Mouse (Mus musculus): Measurements from ENCODE around the gene Plekhg3.

Gene Plekhg3

GRCm38 (mm10) chr12:76530580-76531139, at the start of gene Plekhg3:
Plekhg3 (plus strand) TSS chr12:76530891.
- DNase-seq = peak; percentile 91

GRCm38 (mm10) chr12:76482446-76482845, 48.2 kb upstream of the Plekhg3 start:
- peak; percentile 98 for DNase-seq

GRCm38 (mm10) chr12:76482948-76483347, 47.7 kb upstream of the Plekhg3 start:
- no peak for DNase-seq

- no peak for DNase-seq
Measured at GRCm38 (mm10) chr12:76484881-76485280, 45.8 kb upstream of the Plekhg3 start.

- DNase-seq = no peak
Measured at GRCm38 (mm10) chr12:76485381-76485780, 45.3 kb upstream of the Plekhg3 start.

GRCm38 (mm10) chr12:76486943-76487342, 43.7 kb upstream of the Plekhg3 start:
- DNase-seq = no peak

GRCm38 (mm10) chr12:76490798-76491197, 39.9 kb upstream of the Plekhg3 start:
- no peak for DNase-seq

GRCm38 (mm10) chr12:76493462-76493861, 37.2 kb upstream of the Plekhg3 start:
- DNase-seq = peak; percentile 98

GRCm38 (mm10) chr12:76495381-76495780, 35.3 kb upstream of the Plekhg3 start:
- DNase-seq = peak; percentile 90

GRCm38 (mm10) chr12:76496324-76496723, 34.4 kb upstream of the Plekhg3 start:
- peak; percentile 93 for DNase-seq

GRCm38 (mm10) chr12:76499276-76499675, 31.4 kb upstream of the Plekhg3 start:
- DNase-seq = no peak

- DNase-seq = no peak
Measured at GRCm38 (mm10) chr12:76500055-76500454, 30.6 kb upstream of the Plekhg3 start.

- no peak for DNase-seq
Measured at GRCm38 (mm10) chr12:76500896-76501295, 29.8 kb upstream of the Plekhg3 start.

GRCm38 (mm10) chr12:76502981-76503380, 27.7 kb upstream of the Plekhg3 start:
- DNase-seq = no peak

GRCm38 (mm10) chr12:76506522-76506921, 24.2 kb upstream of the Plekhg3 start:
- DNase-seq = peak; percentile 98

- DNase-seq = no peak
Measured at GRCm38 (mm10) chr12:76507791-76508190, 22.9 kb upstream of the Plekhg3 start.

- DNase-seq = no peak
Measured at GRCm38 (mm10) chr12:76508909-76509440, 21.7 kb upstream of the Plekhg3 start.

- DNase-seq = peak; percentile 97
Measured at GRCm38 (mm10) chr12:76512731-76513130, 18.0 kb upstream of the Plekhg3 start.

- peak; percentile 97 for DNase-seq
Measured at GRCm38 (mm10) chr12:76514842-76515241, 15.8 kb upstream of the Plekhg3 start.

GRCm38 (mm10) chr12:76518000-76518399, 12.7 kb upstream of the Plekhg3 start:
- DNase-seq = no peak

- DNase-seq = peak; percentile 98
Measured at GRCm38 (mm10) chr12:76518909-76519842, 11.5 kb upstream of the Plekhg3 start.

- no peak for DNase-seq
Measured at GRCm38 (mm10) chr12:76523654-76524053, 7.0 kb upstream of the Plekhg3 start.

- DNase-seq = no peak
Measured at GRCm38 (mm10) chr12:76524915-76525314, 5.8 kb upstream of the Plekhg3 start.

Data from heart, adult 11 months (tissue).